Mouse (Mus musculus) 3134 (cell line): ENCODE measurements around the gene Ap2b1.

Source experiments
- DNase-seq: peaks from one replicate; pipeline ENCODE4 v3.0.0-alpha.2; 2011; ENCODE audit warnings: low spot score; ENCODE audit not compliant: insufficient read length; ENCODE audit errors: extremely low read depth

Ap2b1 gene

GRCm38 (mm10) chr11:83440081-83441064 is 141.5 kb downstream of the Ap2b1 start:
- DNase-seq: peak; percentile 85

DNA sequence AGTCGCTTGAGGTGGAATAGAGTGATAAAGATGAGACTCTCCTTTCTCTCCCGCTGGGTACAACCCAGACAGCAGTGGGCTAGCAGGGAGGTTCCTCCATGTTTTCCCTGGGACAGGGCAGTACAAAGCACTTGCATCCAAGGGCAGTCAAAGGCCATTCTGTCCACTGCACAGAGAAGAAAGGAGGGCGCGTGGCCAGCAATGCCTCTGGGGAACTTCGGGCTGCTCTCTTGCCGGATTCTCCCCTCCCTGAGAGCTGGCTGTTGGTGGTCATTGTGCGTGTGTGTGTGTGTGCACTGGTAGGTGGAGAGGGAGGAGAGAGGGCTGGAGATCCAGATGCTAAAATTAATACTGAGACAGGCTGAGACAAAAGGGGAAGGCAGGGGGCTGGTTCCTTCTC is 142.4 kb downstream of the Ap2b1 start:
- no peak for DNase-seq

DNA sequence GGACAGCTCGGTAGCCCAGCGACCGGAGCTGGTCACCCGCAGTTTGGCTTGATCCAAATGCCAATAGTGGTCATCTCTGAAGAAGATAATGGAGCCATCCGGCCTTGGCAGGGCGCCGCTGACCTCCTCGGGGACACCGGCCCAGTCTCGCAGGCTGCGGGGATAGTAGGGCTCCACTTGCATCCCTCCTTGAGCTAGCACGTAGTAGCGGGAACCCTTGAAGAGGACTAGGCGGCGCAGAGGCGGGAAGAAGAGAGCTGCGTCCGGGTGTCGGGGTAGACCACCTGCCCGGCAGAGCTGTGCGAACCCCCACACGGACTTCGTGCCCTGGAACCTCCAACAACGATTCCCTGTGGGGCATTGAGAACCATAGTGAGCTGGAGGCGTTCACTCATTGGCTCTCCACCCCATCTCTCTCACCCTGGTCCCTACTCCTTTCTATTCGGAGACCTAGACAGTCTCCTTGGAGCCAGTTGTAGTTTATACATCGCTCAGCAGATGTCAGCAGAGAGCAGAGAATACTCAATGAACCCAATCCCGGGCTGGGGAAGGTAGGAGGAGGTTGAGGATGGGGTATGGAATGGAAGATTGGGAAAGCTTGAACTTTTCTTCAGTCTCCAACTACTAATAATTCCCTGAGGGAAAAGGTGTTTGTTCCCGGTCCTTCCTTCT is 143.9 kb downstream of the Ap2b1 start:
- DNase-seq: no peak

DNA sequence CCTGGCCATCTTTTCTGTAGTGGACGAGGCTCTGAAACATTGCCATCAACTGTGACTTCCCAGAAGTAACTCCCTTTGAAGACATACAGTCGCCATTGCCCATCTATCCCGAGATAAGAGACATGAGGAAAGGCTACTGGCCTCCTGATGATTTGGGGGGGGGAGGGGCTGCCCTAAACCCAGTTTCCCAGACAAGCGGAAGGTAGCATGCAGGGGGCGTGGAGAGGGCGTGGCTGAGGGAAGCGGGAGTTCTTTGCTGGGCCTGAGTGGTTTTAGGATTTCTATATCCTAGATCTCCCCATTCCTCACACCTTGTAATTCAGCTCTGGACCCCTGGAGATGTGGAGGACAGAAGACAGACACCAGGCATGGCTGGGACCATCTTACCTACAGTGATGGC is 145.0 kb downstream of the Ap2b1 start:
- no peak for DNase-seq

DNA sequence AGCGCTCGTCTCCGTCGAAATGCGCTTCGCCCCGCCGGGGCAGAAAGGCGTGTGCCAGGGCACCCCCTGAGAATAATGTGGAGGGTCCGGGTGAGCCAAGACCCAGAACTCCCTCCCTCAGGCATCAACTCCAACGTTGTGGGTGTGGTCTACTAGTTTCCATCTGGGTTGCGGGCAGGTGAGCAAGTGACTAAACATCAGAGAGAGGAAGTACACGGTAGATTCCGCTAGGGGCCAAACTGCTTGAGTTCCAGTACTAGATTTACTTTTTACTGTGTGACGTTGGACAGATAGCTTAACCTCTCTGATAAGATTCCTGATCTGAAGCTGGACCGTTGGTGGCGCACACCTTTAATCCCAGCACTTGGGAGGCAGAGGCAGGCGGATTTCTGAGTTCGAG is 146.2 kb downstream of the Ap2b1 start:
- DNase-seq: no peak

DNA sequence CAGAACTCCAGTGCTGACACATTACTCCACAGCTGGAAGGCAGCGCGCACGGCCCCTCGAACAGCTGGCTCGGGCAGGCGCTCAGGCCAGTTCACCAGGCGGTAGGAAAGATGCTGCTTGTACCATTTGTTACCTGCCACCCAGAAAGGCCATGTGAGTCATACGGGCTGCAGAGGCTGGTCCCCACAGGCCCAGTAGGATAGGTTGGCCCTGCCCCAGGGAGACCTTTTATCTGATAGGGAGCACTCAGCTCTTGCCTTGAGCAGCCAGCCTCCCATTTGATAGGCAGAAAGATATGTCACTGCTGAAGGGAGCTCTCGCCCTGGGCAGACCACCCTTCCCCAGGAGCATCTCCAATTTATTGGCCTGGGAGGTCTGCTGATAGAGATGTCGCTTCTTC is 148.8 kb downstream of the Ap2b1 start:
- no peak for DNase-seq

DNA sequence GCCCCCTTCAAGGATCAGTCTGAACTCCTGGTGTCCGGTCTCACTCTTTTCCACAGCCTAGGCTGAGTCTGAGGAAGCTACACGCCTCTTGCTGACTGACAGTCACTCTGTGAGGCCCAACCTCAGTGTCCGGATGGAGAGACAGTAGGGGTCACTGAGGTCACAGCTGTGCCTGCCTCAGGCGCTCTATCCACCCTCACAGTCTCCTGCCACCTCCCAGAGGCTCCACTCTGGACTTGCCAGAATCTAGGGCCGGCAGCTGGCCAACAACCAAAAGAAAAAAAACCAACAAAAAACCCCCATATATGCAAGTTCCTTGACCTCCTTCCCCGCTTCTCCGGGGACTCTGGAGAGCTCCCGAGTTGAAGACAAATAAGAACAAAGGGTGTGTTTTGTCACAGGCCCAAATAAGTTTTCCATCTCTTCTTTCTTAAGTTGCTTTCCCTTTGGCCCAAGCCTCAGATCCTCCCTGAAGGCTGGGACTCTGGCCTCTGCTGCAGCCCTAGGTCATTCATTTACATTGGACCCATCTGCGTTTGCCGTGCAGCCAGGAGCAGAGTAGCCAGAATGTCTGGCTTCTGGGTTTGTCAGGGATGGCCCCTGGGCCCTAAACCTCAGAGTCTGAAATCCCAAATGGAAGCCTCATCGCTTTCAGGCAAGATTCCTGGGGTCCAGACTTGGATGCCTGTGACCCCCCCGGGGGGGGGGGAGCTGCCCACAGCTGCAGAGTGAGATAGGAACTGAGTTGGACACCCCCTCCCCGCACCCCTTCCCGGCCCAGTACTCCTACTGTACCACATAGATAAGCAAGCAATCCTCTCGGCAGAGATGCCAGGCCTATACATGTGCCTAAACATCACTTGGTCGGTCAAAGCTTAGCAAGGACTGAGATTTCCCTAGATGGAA is 149.4 kb downstream of the Ap2b1 start:
- DNase-seq: no peak

GRCm38 (mm10) chr11:83448927-83449236 is 150.1 kb downstream of the Ap2b1 start:
- no peak for DNase-seq

GRCm38 (mm10) chr11:83449298-83449697 is 150.5 kb downstream of the Ap2b1 start:
- DNase-seq: no peak

DNA sequence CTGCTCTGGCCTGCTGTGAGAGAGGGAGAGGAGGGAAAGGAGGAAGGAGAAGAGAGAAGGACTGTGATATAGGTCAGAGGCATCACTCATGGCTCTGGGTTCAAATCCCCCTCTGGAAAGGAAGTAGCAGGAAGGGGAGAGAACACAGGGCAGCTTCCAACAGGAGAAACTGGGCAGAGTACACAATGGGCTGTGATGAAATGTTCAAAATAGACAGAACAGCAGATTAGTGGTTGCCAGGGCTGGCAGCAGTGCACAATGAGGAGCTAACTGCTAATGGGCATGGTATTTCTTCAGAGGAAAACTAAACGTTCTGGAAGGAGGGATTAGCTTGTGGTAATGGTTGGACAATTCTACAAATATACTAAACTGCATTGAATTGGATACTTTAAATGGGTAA is 151.7 kb downstream of the Ap2b1 start:
- no peak for DNase-seq

DNA sequence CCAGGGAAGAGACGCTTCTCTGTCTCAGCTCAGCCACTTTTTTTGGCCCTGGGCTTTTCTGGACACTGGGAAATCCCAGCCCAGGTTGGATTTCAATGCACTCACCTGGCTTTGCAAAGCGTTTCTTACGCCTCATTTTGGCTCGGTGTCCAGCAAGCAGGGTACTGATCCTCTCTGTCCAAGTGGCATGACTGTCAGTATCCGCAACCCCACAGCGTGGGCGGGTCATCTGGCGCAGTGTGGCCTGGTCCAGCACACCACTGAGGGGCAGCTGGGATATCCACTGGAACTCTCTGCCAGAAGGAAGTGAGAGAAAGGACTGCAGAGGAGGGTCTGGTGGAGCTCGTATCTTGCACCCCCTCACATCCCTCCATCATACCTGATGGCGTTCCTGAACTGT is 152.5 kb downstream of the Ap2b1 start:
- DNase-seq: no peak

GRCm38 (mm10) chr11:83454548-83454947 is 155.7 kb downstream of the Ap2b1 start:
- DNase-seq: peak; percentile 44
